Mouse (Mus musculus): ENCODE data around the gene Efna5.

Efna5 gene

GRCm38 (mm10) chr17:62700791-62701602 is 180.1 kb downstream of the Efna5 start:
- no peak for DNase-seq (ENCODE audit: extremely low spot score)

GRCm38 (mm10) chr17:62694958-62695437 is 186.1 kb downstream of the Efna5 start:
- peak; percentile 44 for DNase-seq (ENCODE audit: extremely low spot score)

GRCm38 (mm10) chr17:62692242-62692641 is 188.9 kb downstream of the Efna5 start:
- no peak for DNase-seq (ENCODE audit: extremely low spot score)

GRCm38 (mm10) chr17:62691201-62691715 is 189.9 kb downstream of the Efna5 start:
- DNase-seq (ENCODE audit: extremely low spot score) = no peak

GRCm38 (mm10) chr17:62690256-62690655 is 190.9 kb downstream of the Efna5 start:
- DNase-seq (ENCODE audit: extremely low spot score) = no peak

- DNase-seq (ENCODE audit: extremely low spot score) = no peak
These were observed 191.5 kb downstream of the Efna5 start for GRCm38 (mm10) chr17:62689646-62690045.

GRCm38 (mm10) chr17:62687369-62687768 is 193.7 kb downstream of the Efna5 start:
- no peak for DNase-seq (ENCODE audit: extremely low spot score)

- no peak for DNase-seq (ENCODE audit: extremely low spot score)
These were observed 195.9 kb downstream of the Efna5 start for GRCm38 (mm10) chr17:62685181-62685580.

- DNase-seq (ENCODE audit: extremely low spot score) = no peak
These were observed 198.0 kb downstream of the Efna5 start for GRCm38 (mm10) chr17:62683142-62683541.

- DNase-seq (ENCODE audit: extremely low spot score) = no peak
These were observed 199.4 kb downstream of the Efna5 start for GRCm38 (mm10) chr17:62681726-62682125.

- DNase-seq (ENCODE audit: extremely low spot score) = no peak
These were observed 200.4 kb downstream of the Efna5 start for GRCm38 (mm10) chr17:62680737-62681136.

GRCm38 (mm10) chr17:62676832-62677231 is 204.3 kb downstream of the Efna5 start:
- DNase-seq (ENCODE audit: extremely low spot score) = no peak

GRCm38 (mm10) chr17:62676409-62676808 is 204.7 kb downstream of the Efna5 start:
- DNase-seq (ENCODE audit: extremely low spot score) = no peak

- peak; percentile 54 for DNase-seq (ENCODE audit: extremely low spot score)
These were observed 205.3 kb downstream of the Efna5 start for GRCm38 (mm10) chr17:62675811-62676255.

GRCm38 (mm10) chr17:62672068-62672467 is 209.0 kb downstream of the Efna5 start:
- no peak for DNase-seq (ENCODE audit: extremely low spot score)

GRCm38 (mm10) chr17:62666761-62667160 is 214.4 kb downstream of the Efna5 start:
- no peak for DNase-seq (ENCODE audit: extremely low spot score)

GRCm38 (mm10) chr17:62665823-62666222 is 215.3 kb downstream of the Efna5 start:
- no peak for DNase-seq (ENCODE audit: extremely low spot score)

- DNase-seq (ENCODE audit: extremely low spot score) = no peak
These were observed 216.4 kb downstream of the Efna5 start for GRCm38 (mm10) chr17:62664709-62665108.

GRCm38 (mm10) chr17:62661801-62662200 is 219.3 kb downstream of the Efna5 start:
- no peak for DNase-seq (ENCODE audit: extremely low spot score)

GRCm38 (mm10) chr17:62659501-62660175 is 221.5 kb downstream of the Efna5 start:
- DNase-seq (ENCODE audit: extremely low spot score) = no peak

GRCm38 (mm10) chr17:62657832-62658630 is 223.1 kb downstream of the Efna5 start:
- no peak for DNase-seq (ENCODE audit: extremely low spot score)

GRCm38 (mm10) chr17:62657051-62657450 is 224.1 kb downstream of the Efna5 start:
- no peak for DNase-seq (ENCODE audit: extremely low spot score)

Measured in embryo, embryonic 9.5 days (tissue).